Mouse (Mus musculus) kidney, adult 11 months (tissue): ENCODE measurements around the gene Pla2g4a.

Experiments
- DNase-seq: peaks from one replicate; pipeline ENCODE4 v3.0.0; 2022

Pla2g4a gene

GRCm38 (mm10) chr1:149960734-149961424 is at the start of gene Pla2g4a:
Gene Pla2g4a, minus strand, starts transcription at chr1:149961290.
- peak; percentile 21 for DNase-seq

GRCm38 (mm10) chr1:150010629-150010979 is 49.5 kb upstream of the Pla2g4a start:
- DNase-seq, result no peak

GRCm38 (mm10) chr1:150009968-150010628 is 49.0 kb upstream of the Pla2g4a start:
- DNase-seq, result no peak

GRCm38 (mm10) chr1:150009134-150009533 is 48.0 kb upstream of the Pla2g4a start:
- no peak for DNase-seq

GRCm38 (mm10) chr1:149975626-149976025 is 14.5 kb upstream of the Pla2g4a start:
- no peak for DNase-seq

GRCm38 (mm10) chr1:149965826-149966225 is 4.7 kb upstream of the Pla2g4a start:
- DNase-seq, result no peak

- DNase-seq, result no peak
These were observed 574 bp upstream of the Pla2g4a start for GRCm38 (mm10) chr1:149961425-149962303.

- no peak for DNase-seq
These were observed 839 bp downstream of the Pla2g4a start for GRCm38 (mm10) chr1:149960251-149960650.

- no peak for DNase-seq
These were observed 2.0 kb downstream of the Pla2g4a start for GRCm38 (mm10) chr1:149959069-149959468.

- no peak for DNase-seq
These were observed 5.6 kb downstream of the Pla2g4a start for GRCm38 (mm10) chr1:149955482-149955881.

- no peak for DNase-seq
These were observed 7.1 kb downstream of the Pla2g4a start for GRCm38 (mm10) chr1:149954026-149954425.

GRCm38 (mm10) chr1:149952050-149952449 is 9.0 kb downstream of the Pla2g4a start:
- no peak for DNase-seq

GRCm38 (mm10) chr1:149950656-149951055 is 10.4 kb downstream of the Pla2g4a start:
- DNase-seq, result no peak

- DNase-seq, result peak; percentile 9
These were observed 10.8 kb downstream of the Pla2g4a start for GRCm38 (mm10) chr1:149950254-149950653.

GRCm38 (mm10) chr1:149949334-149949733 is 11.8 kb downstream of the Pla2g4a start:
- DNase-seq, result no peak

GRCm38 (mm10) chr1:149948066-149948825 is 12.8 kb downstream of the Pla2g4a start:
- no peak for DNase-seq

GRCm38 (mm10) chr1:149946993-149947392 is 14.1 kb downstream of the Pla2g4a start:
- DNase-seq, result no peak

- DNase-seq, result no peak
These were observed 14.7 kb downstream of the Pla2g4a start for GRCm38 (mm10) chr1:149946432-149946831.

GRCm38 (mm10) chr1:149943611-149944010 is 17.5 kb downstream of the Pla2g4a start:
- DNase-seq, result no peak

- DNase-seq, result no peak
These were observed 20.8 kb downstream of the Pla2g4a start for GRCm38 (mm10) chr1:149940301-149940700.

- no peak for DNase-seq
These were observed 21.6 kb downstream of the Pla2g4a start for GRCm38 (mm10) chr1:149939261-149940032.

- no peak for DNase-seq
These were observed 23.3 kb downstream of the Pla2g4a start for GRCm38 (mm10) chr1:149937825-149938224.
